ENCODE assay signal across 8 mouse cellular contexts in genomic region chr1:105663171-105663961, GRCm38 (mm10). TPM values are rescaled to one million over a fixed set of nuclear protein-coding genes. Genes with fewer than 3 reads are reported as not detected.
DNase-seq lines count a peak whose midpoint lies in the region; ATAC-seq and TF ChIP-seq lines count a peak whose summit lies in the region.

TSS of gene Pign (minus strand) at chr1:105663677.
TSS of gene Relch (plus strand) at chr1:105663861.

- no peak for TF ChIP-seq CTCF in G1E (IDR thresholded peaks at IDR 0.05; ENCODE audit: low read depth, low read length)
- TF ChIP-seq CTCF in layer of hippocampus, adult 2 months (conservative IDR thresholded peaks at IDR 0.05): peak; percentile 58
- TF ChIP-seq CTCF in lung, embryonic 14.5 days (IDR thresholded peaks at IDR 0.05; ENCODE audit: low read depth): peak; percentile 40
- peak; percentile 12; the same call in 1 of the 2 replicates for TF ChIP-seq CTCF in olfactory bulb, adult 2 months (IDR thresholded peaks at IDR 0.05; ENCODE audit: insufficient read depth, low read depth, low read length)
- TF ChIP-seq CTCF in thymus, adult 2 months (IDR thresholded peaks at IDR 0.05; ENCODE audit: borderline replicate concordance, control insufficient read depth, extremely low read depth, insufficient read depth, low read length, poor library complexity): peak; percentile 56; the same call in 1 of the 2 replicates

- no peaks in the 10 kb centered on the region for H3K27me3 ChIP-seq in G1E (ENCODE audit: insufficient read depth, low read length)
- no peaks in the 10 kb centered on the region for H3K27me3 ChIP-seq in forebrain, embryonic 16.5 days (replicated peaks; ENCODE audit: control insufficient read depth, insufficient read depth, low read length)
- no peaks in the 10 kb centered on the region for H3K27me3 ChIP-seq in lung, embryonic 14.5 days (ENCODE audit: insufficient read depth, low read length)
- H3K27me3 ChIP-seq in thymus, adult 2 months (ENCODE audit: control insufficient read depth, insufficient read depth, low read length): no peaks in the 10 kb centered on the region

- ATAC-seq in G1E (ENCODE audit: extremely low read depth, insufficient number of reproducible peaks, low FRiP score, poor library complexity, severe bottlenecking): peak; percentile 94
- peak; percentile 97 for ATAC-seq in forebrain, embryonic 16.5 days
- peak; percentile 99 for ATAC-seq in lung, embryonic 14.5 days (ENCODE audit: insufficient read depth)

- H3K27ac ChIP-seq in forebrain, embryonic 16.5 days (ENCODE audit: low read length): peak within 1 kb of the TSS; percentile 86
- H3K27ac ChIP-seq in layer of hippocampus, adult 2 months: peak within 1 kb of the TSS; percentile 97
- peak within 1 kb of the TSS; percentile 74 for H3K27ac ChIP-seq in lung, embryonic 14.5 days (ENCODE audit: low read depth)
- peak within 1 kb of the TSS; percentile 84 for H3K27ac ChIP-seq in olfactory bulb, adult 2 months (ENCODE audit: insufficient read depth, low read depth, low read length)
- peak within 1 kb of the TSS; percentile 51; the same call in 1 of the 2 replicates for H3K27ac ChIP-seq in thymus, adult 2 months (ENCODE audit: control insufficient read depth, insufficient read depth, low read length)

- peaks cover 33% of the 10 kb centered on the region for H3K4me1 ChIP-seq in G1E (ENCODE audit: insufficient read depth, low read depth, low read length)
- H3K4me1 ChIP-seq in forebrain, embryonic 16.5 days (replicated peaks; ENCODE audit: control insufficient read depth, insufficient read depth, low read length): peaks cover 23% of the 10 kb centered on the region
- H3K4me1 ChIP-seq in lung, embryonic 14.5 days (ENCODE audit: insufficient read depth): 0 out of 2 replicates have a peak, but pooled peaks cover 3% of the 10 kb centered on the region
- H3K4me1 ChIP-seq in olfactory bulb, adult 2 months (ENCODE audit: control insufficient read depth, insufficient read depth, low read length): peaks cover 5% of the 10 kb centered on the region
- peaks cover 5% of the 10 kb centered on the region for H3K4me1 ChIP-seq in thymus, adult 2 months (replicated peaks; ENCODE audit: control insufficient read depth, insufficient read depth, low read length)

- peak within 1 kb of the TSS; percentile 100 for H3K4me3 ChIP-seq in G1E (ENCODE audit: low read depth, low read length)
- peak within 1 kb of the TSS; percentile 90 for H3K4me3 ChIP-seq in forebrain, embryonic 16.5 days (replicated peaks; ENCODE audit: low read length)
- H3K4me3 ChIP-seq in layer of hippocampus, adult 2 months: peak within 1 kb of the TSS; percentile 75
- H3K4me3 ChIP-seq in lung, embryonic 14.5 days (ENCODE audit: low read depth, low read length): peak within 1 kb of the TSS; percentile 98
- peak within 1 kb of the TSS; percentile 98 for H3K4me3 ChIP-seq in olfactory bulb, adult 2 months (ENCODE audit: insufficient read depth, low read depth, low read length)
- peak within 1 kb of the TSS; percentile 93 for H3K4me3 ChIP-seq in thymus, adult 2 months (ENCODE audit: control insufficient read depth, insufficient read depth, low read length)

- H3K9ac ChIP-seq in forebrain, embryonic 16.5 days (replicated peaks; ENCODE audit: low read depth, low read length): peak within 1 kb of the TSS; percentile 91
- peak within 1 kb of the TSS; percentile 85 for H3K9ac ChIP-seq in lung, embryonic 14.5 days

- under 1% methylated on average over 41 of the region's 41 CpGs for WGBS in forebrain, embryonic 16.5 days
- under 1% methylated on average over 41 of the region's 41 CpGs for WGBS in lung, embryonic 14.5 days
- under 1% methylated on average over 41 of the region's 41 CpGs for WGBS in olfactory bulb, adult 2 months
- 0% methylated on average over 41 of the region's 41 CpGs for WGBS in thymus, adult 2 months

- H3K9me3 ChIP-seq in G1E (replicated peaks): no peaks in the 10 kb centered on the region
- H3K9me3 ChIP-seq in forebrain, embryonic 16.5 days (ENCODE audit: control insufficient read depth, low read length): no peaks in the 10 kb centered on the region
- no peaks in the 10 kb centered on the region for H3K9me3 ChIP-seq in lung, embryonic 14.5 days (ENCODE audit: low read depth, low read length)

- peak; percentile 98 for DNase-seq in G1E (ENCODE audit: low spot score)
- DNase-seq in cerebellum, adult 18-20 months: peak; percentile 94 to 98
- peak; percentile 94 for DNase-seq in heart, postnatal 36 days
- peak; percentile 95 to 98 for DNase-seq in layer of hippocampus, adult 2 months (ENCODE audit: low spot score in 2 of 2)
- DNase-seq in lung, embryonic 14.5 days: peak; percentile 99
- DNase-seq in thymus, adult 2 months: peak; percentile 98

- intact Hi-C loops in heart, postnatal 36 days (cut with DNase I): loop anchor here (5.0 to 10.0 kb wide), 3 partner anchors 331 to 731 kb away; partner anchors contain the start of gene Zcchc2

- H3K36me3 ChIP-seq in G1E (replicated peaks): peaks cover 21% of the 10 kb centered on the region
- H3K36me3 ChIP-seq in forebrain, embryonic 16.5 days (ENCODE audit: control insufficient read depth, insufficient read depth): no peaks in the 10 kb centered on the region
- H3K36me3 ChIP-seq in lung, embryonic 14.5 days (ENCODE audit: insufficient read depth): no peaks in the 10 kb centered on the region
- no peaks in the 10 kb centered on the region for H3K36me3 ChIP-seq in thymus, adult 2 months (ENCODE audit: control insufficient read depth, insufficient read depth, low read length)

- peak within 1 kb of the TSS; percentile 93 for H3K4me2 ChIP-seq in forebrain, embryonic 16.5 days (ENCODE audit: low read length)
- peak within 1 kb of the TSS; percentile 89 for H3K4me2 ChIP-seq in lung, embryonic 14.5 days

- TF ChIP-seq POLR2A in olfactory bulb, adult 2 months (IDR thresholded peaks at IDR 0.05; ENCODE audit: insufficient read depth, low read depth, low read length): peak; percentile 60
- peak; percentile 93 for TF ChIP-seq POLR2A in thymus, adult 2 months (IDR thresholded peaks at IDR 0.05; ENCODE audit: control insufficient read depth, extremely low read depth, insufficient read depth, low read length, poor library complexity)

RNA-seq across cellular contexts. Expression of gene Pign, which starts in this region (rescaled TPM):
- total RNA-seq in G1E (2014; fragmentation: Nextera tagmentation) (52.2 and 54.8 TPM in 2 replicates), G1E (2017) (53.4 TPM in 2 replicates)
- 15.1 and 26.1 TPM in 2 replicates for polyA plus RNA-seq in G1E (2012)
- 9.8 and 12.1 TPM in 2 replicates for polyA plus RNA-seq in forebrain, embryonic 16.5 days (2015; fragmentation: Nextera tagmentation; extraction: Ambion mirVana)
- total RNA-seq in heart, postnatal 36 days (2021): 10 to 100 TPM; 11.9 to 14.2 TPM
- total RNA-seq in layer of hippocampus, adult 2 months (2021): 10 to 100 TPM; 19.0 to 19.8 TPM
- polyA plus RNA-seq in lung, embryonic 14.5 days (2014; fragmentation: Nextera tagmentation; extraction: Ambion mirVana): 20.2 and 20.8 TPM in 2 replicates
- polyA plus RNA-seq in olfactory bulb, adult 2 months (2012; ENCODE audit: insufficient read depth, insufficient read length, low replicate concordance, missing spikeins): not detected in 2 replicates
- polyA plus RNA-seq in thymus, adult 2 months (2012; rRNA removed): 17.2 and 17.7 TPM in 2 replicates

RNA-seq across cellular contexts. Expression of gene Relch, which starts in this region (rescaled TPM):
- 82.4 and 83.2 TPM in 2 replicates for total RNA-seq in G1E (2014; fragmentation: Nextera tagmentation)
- 68.4 and 76.6 TPM in 2 replicates for total RNA-seq in G1E (2017)
- polyA plus RNA-seq in G1E (2012): 39.3 and 40.8 TPM in 2 replicates
- 46.9 TPM in 2 replicates for polyA plus RNA-seq in forebrain, embryonic 16.5 days (2015; fragmentation: Nextera tagmentation; extraction: Ambion mirVana)
- total RNA-seq in heart, postnatal 36 days (2021): 10 to 100 TPM; 21.1 to 24.6 TPM
- 10 to 100 TPM; 98.7 to 99.3 TPM for total RNA-seq in layer of hippocampus, adult 2 months (2021)
- 24.6 and 25.4 TPM in 2 replicates for polyA plus RNA-seq in lung, embryonic 14.5 days (2014; fragmentation: Nextera tagmentation; extraction: Ambion mirVana)
- 163 TPM in 1 of 2 replicates, not detected in the other for polyA plus RNA-seq in olfactory bulb, adult 2 months (2012; ENCODE audit: insufficient read depth, insufficient read length, low replicate concordance, missing spikeins)
- 40.4 and 41.4 TPM in 2 replicates for polyA plus RNA-seq in thymus, adult 2 months (2012; rRNA removed)

Comparison
In these comparisons a context has a peak if more than half of its experiments do, and no peak if none do; other contexts are left out.
1. Peak in every context shown above with its lines: DNase-seq, ATAC-seq, H3K4me3 ChIP-seq and H3K27ac ChIP-seq.